Mouse (Mus musculus): Measurements from ENCODE around the gene Psmd3. TPM values are rescaled to one million over a fixed set of nuclear protein-coding genes. Genes with fewer than 3 reads are reported as not detected.
A peak's percentile ranks its signal among the peaks of the same experiment; 100 is the strongest.

Psmd3 gene
- polyA plus RNA-seq, 1 experiment from 2014 or later: 175 TPM

GRCm38 (mm10) chr11:98721458-98722226, 39.3 kb downstream of the Psmd3 start:
- peaks cover 7% of the 10 kb centered on the region; the same call in 1 of the 2 replicates for H3K36me3 ChIP-seq (ENCODE audit: control insufficient read depth, insufficient read depth, low read length)
- H3K4me3 ChIP-seq (ENCODE audit: low read depth, low read length): no peak overlapping the region
- no peak overlapping the region for H3K27ac ChIP-seq (ENCODE audit: low read length)
- no peaks in the 10 kb centered on the region for H3K9me3 ChIP-seq (replicated peaks; ENCODE audit: control insufficient read depth, low read length, poor library complexity, severe bottlenecking)
- WGBS: 67% methylated on average over 24 of the region's 24 CpGs
- H3K4me1 ChIP-seq (ENCODE audit: control insufficient read depth, insufficient read depth, low read length): no peaks in the 10 kb centered on the region
- no peak for ATAC-seq
- no peak overlapping the region for H3K9ac ChIP-seq (ENCODE audit: low read depth, low read length)
- H3K4me2 ChIP-seq (ENCODE audit: low read length): no peak overlapping the region
- no peaks in the 10 kb centered on the region for H3K27me3 ChIP-seq (ENCODE audit: control insufficient read depth, insufficient read depth, low read depth, low read length)

- no peaks in the 10 kb centered on the region for H3K9me3 ChIP-seq (replicated peaks; ENCODE audit: control insufficient read depth, low read length, poor library complexity, severe bottlenecking)
- 81% methylated on average over 7 of the region's 7 CpGs for WGBS
- H3K36me3 ChIP-seq (ENCODE audit: control insufficient read depth, insufficient read depth, low read length): peaks cover 6% of the 10 kb centered on the region; the same call in 1 of the 2 replicates
- no peak overlapping the region for H3K9ac ChIP-seq (ENCODE audit: low read depth, low read length)
- no peak overlapping the region for H3K4me2 ChIP-seq (ENCODE audit: low read length)
- H3K27ac ChIP-seq (ENCODE audit: low read length): no peak overlapping the region
- no peak for ATAC-seq
- no peak overlapping the region for H3K4me3 ChIP-seq (ENCODE audit: low read depth, low read length)
- peaks cover 2% of the 10 kb centered on the region; the same call in 1 of the 2 replicates for H3K4me1 ChIP-seq (ENCODE audit: control insufficient read depth, insufficient read depth, low read length)
- H3K27me3 ChIP-seq (ENCODE audit: control insufficient read depth, insufficient read depth, low read depth, low read length): no peaks in the 10 kb centered on the region
Measured at GRCm38 (mm10) chr11:98723098-98723497, 40.7 kb downstream of the Psmd3 start.

- Histone ChIP-seq H3K4me1 (ENCODE audit: control insufficient read depth, insufficient read depth, low read length) (peaks cover 12% of the 10 kb centered on the region), H3K4me2 (ENCODE audit: low read length) (no peak overlapping the region), H3K9ac (ENCODE audit: low read depth, low read length) (no peak overlapping the region), H3K36me3 (ENCODE audit: control insufficient read depth, insufficient read depth, low read length) (peaks cover 2% of the 10 kb centered on the region; the same call in 1 of the 2 replicates), H3K4me3 (ENCODE audit: low read depth, low read length) (no peak overlapping the region), H3K27me3 (ENCODE audit: control insufficient read depth, insufficient read depth, low read depth, low read length) (no peaks in the 10 kb centered on the region), H3K9me3 (replicated peaks; ENCODE audit: control insufficient read depth, low read length, poor library complexity, severe bottlenecking) (no peaks in the 10 kb centered on the region), H3K27ac (ENCODE audit: low read length) (no peak overlapping the region)
- ATAC-seq: no peak
- WGBS: 94% methylated on average over 15 of the region's 15 CpGs
Measured at GRCm38 (mm10) chr11:98725926-98726506, 43.7 kb downstream of the Psmd3 start.

- ATAC-seq: peak; percentile 98
- peaks cover 12% of the 10 kb centered on the region for H3K4me1 ChIP-seq (ENCODE audit: control insufficient read depth, insufficient read depth, low read length)
- H3K36me3 ChIP-seq (ENCODE audit: control insufficient read depth, insufficient read depth, low read length): peaks cover 2% of the 10 kb centered on the region; the same call in 1 of the 2 replicates
- peak within 1 kb of the TSS; percentile 68 for H3K4me2 ChIP-seq (ENCODE audit: low read length)
- H3K27me3 ChIP-seq (ENCODE audit: control insufficient read depth, insufficient read depth, low read depth, low read length): no peaks in the 10 kb centered on the region
- peak within 1 kb of the TSS; percentile 74 for H3K9ac ChIP-seq (ENCODE audit: low read depth, low read length)
- 1% methylated on average over 16 of the region's 16 CpGs for WGBS
- peak within 1 kb of the TSS; percentile 83 for H3K27ac ChIP-seq (ENCODE audit: low read length)
- H3K9me3 ChIP-seq (replicated peaks; ENCODE audit: control insufficient read depth, low read length, poor library complexity, severe bottlenecking): no peaks in the 10 kb centered on the region
- H3K4me3 ChIP-seq (ENCODE audit: low read depth, low read length): peak within 1 kb of the TSS; percentile 62
Measured at GRCm38 (mm10) chr11:98729119-98729588, 46.8 kb downstream of the Psmd3 start, which contains the start of gene Med24. Med24 (minus strand) TSS chr11:98729435.

GRCm38 (mm10) chr11:98730727-98731126, 48.4 kb downstream of the Psmd3 start:
- Histone ChIP-seq H3K36me3 (ENCODE audit: control insufficient read depth, insufficient read depth, low read length) (peaks cover 2% of the 10 kb centered on the region; the same call in 1 of the 2 replicates), H3K4me1 (ENCODE audit: control insufficient read depth, insufficient read depth, low read length) (peaks cover 12% of the 10 kb centered on the region), H3K4me3 (ENCODE audit: low read depth, low read length) (no peak overlapping the region), H3K27ac (ENCODE audit: low read length) (0 out of 2 replicates have a peak overlapping the region, but pooled peaks have one; percentile 53), H3K9ac (ENCODE audit: low read depth, low read length) (no peak overlapping the region), H3K4me2 (ENCODE audit: low read length) (no peak overlapping the region), H3K27me3 (ENCODE audit: control insufficient read depth, insufficient read depth, low read depth, low read length) (no peaks in the 10 kb centered on the region), H3K9me3 (replicated peaks; ENCODE audit: control insufficient read depth, low read length, poor library complexity, severe bottlenecking) (no peaks in the 10 kb centered on the region)
- WGBS: 62% methylated on average over 4 of the region's 4 CpGs
- ATAC-seq: no peak

- Histone ChIP-seq H3K9ac (ENCODE audit: low read depth, low read length) (no peak overlapping the region), H3K36me3 (ENCODE audit: control insufficient read depth, insufficient read depth, low read length) (peaks cover 2% of the 10 kb centered on the region; the same call in 1 of the 2 replicates), H3K4me2 (ENCODE audit: low read length) (no peak overlapping the region), H3K27me3 (ENCODE audit: control insufficient read depth, insufficient read depth, low read depth, low read length) (no peaks in the 10 kb centered on the region), H3K4me3 (ENCODE audit: low read depth, low read length) (no peak overlapping the region), H3K4me1 (ENCODE audit: control insufficient read depth, insufficient read depth, low read length) (peaks cover 12% of the 10 kb centered on the region), H3K9me3 (replicated peaks; ENCODE audit: control insufficient read depth, low read length, poor library complexity, severe bottlenecking) (no peaks in the 10 kb centered on the region), H3K27ac (ENCODE audit: low read length) (0 out of 2 replicates have a peak overlapping the region, but pooled peaks have one; percentile 23)
- ATAC-seq: no peak
- 40% methylated on average over 5 of the region's 5 CpGs for WGBS
Measured at GRCm38 (mm10) chr11:98731134-98731533, 48.8 kb downstream of the Psmd3 start.

- H3K36me3 ChIP-seq (ENCODE audit: control insufficient read depth, insufficient read depth, low read length): no peaks in the 10 kb centered on the region
- H3K4me1 ChIP-seq (ENCODE audit: control insufficient read depth, insufficient read depth, low read length): peaks cover 7% of the 10 kb centered on the region
- H3K9me3 ChIP-seq (replicated peaks; ENCODE audit: control insufficient read depth, low read length, poor library complexity, severe bottlenecking): no peaks in the 10 kb centered on the region
- no peak overlapping the region for H3K4me3 ChIP-seq (ENCODE audit: low read depth, low read length)
- no peak overlapping the region for H3K4me2 ChIP-seq (ENCODE audit: low read length)
- no peak for ATAC-seq
- no peak overlapping the region for H3K27ac ChIP-seq (ENCODE audit: low read length)
- 78% methylated on average over 3 of the region's 3 CpGs for WGBS
- H3K9ac ChIP-seq (ENCODE audit: low read depth, low read length): no peak overlapping the region
- H3K27me3 ChIP-seq (ENCODE audit: control insufficient read depth, insufficient read depth, low read depth, low read length): no peaks in the 10 kb centered on the region
Measured at GRCm38 (mm10) chr11:98734020-98734419, 51.7 kb downstream of the Psmd3 start.

- Histone ChIP-seq H3K27ac (ENCODE audit: low read length) (no peak overlapping the region), H3K9ac (ENCODE audit: low read depth, low read length) (no peak overlapping the region), H3K27me3 (ENCODE audit: control insufficient read depth, insufficient read depth, low read depth, low read length) (no peaks in the 10 kb centered on the region), H3K4me2 (ENCODE audit: low read length) (no peak overlapping the region), H3K9me3 (replicated peaks; ENCODE audit: control insufficient read depth, low read length, poor library complexity, severe bottlenecking) (no peaks in the 10 kb centered on the region), H3K4me1 (ENCODE audit: control insufficient read depth, insufficient read depth, low read length) (peaks cover 13% of the 10 kb centered on the region), H3K36me3 (ENCODE audit: control insufficient read depth, insufficient read depth, low read length) (no peaks in the 10 kb centered on the region), H3K4me3 (ENCODE audit: low read depth, low read length) (no peak overlapping the region)
- WGBS: 93% methylated on average over 4 of the region's 4 CpGs
- ATAC-seq: no peak
Measured at GRCm38 (mm10) chr11:98735111-98735510, 52.8 kb downstream of the Psmd3 start.

GRCm38 (mm10) chr11:98736176-98736575, 53.8 kb downstream of the Psmd3 start:
- peaks cover 22% of the 10 kb centered on the region for H3K4me1 ChIP-seq (ENCODE audit: control insufficient read depth, insufficient read depth, low read length)
- WGBS: 93% methylated on average over 1 of the region's 1 CpGs
- no peak overlapping the region for H3K27ac ChIP-seq (ENCODE audit: low read length)
- H3K4me3 ChIP-seq (ENCODE audit: low read depth, low read length): no peak overlapping the region
- no peaks in the 10 kb centered on the region for H3K27me3 ChIP-seq (ENCODE audit: control insufficient read depth, insufficient read depth, low read depth, low read length)
- H3K9ac ChIP-seq (ENCODE audit: low read depth, low read length): no peak overlapping the region
- no peaks in the 10 kb centered on the region for H3K36me3 ChIP-seq (ENCODE audit: control insufficient read depth, insufficient read depth, low read length)
- H3K4me2 ChIP-seq (ENCODE audit: low read length): no peak overlapping the region
- ATAC-seq: no peak
- H3K9me3 ChIP-seq (replicated peaks; ENCODE audit: control insufficient read depth, low read length, poor library complexity, severe bottlenecking): no peaks in the 10 kb centered on the region
